In genomic region chr1:59719900-59720299, GRCm38 (mm10) we compare ENCODE assay signal across 9 mouse cellular contexts. TPM values are rescaled to one million over a fixed set of nuclear protein-coding genes. Genes with fewer than 3 reads are reported as not detected.
DNase-seq lines count a peak whose midpoint lies in the region; ATAC-seq and TF ChIP-seq lines count a peak whose summit lies in the region.
"Had no signal": no experiment of that assay in that cellular context is flagged by ENCODE, and none has a peak within 500 bp of the region (broad histone marks: within the 10 kb centered on the region; RNA-seq: fewer than 3 reads in every experiment).

No protein-coding gene starts in this region.

- H3K4me3 ChIP-seq in layer of hippocampus, adult 2 months = no peak overlapping the region
- no peak overlapping the region for H3K4me3 ChIP-seq in heart, postnatal 0 days (ENCODE audit: low read depth, low read length)
- H3K4me3 ChIP-seq: erythroblast, embryonic 14.5 days had no signal

- peaks cover 11% of the 10 kb centered on the region; the same call in 1 of the 2 replicates for H3K36me3 ChIP-seq in heart, postnatal 0 days (replicated peaks; ENCODE audit: control insufficient read depth, insufficient read depth, low read length)

- H3K9ac ChIP-seq in heart, postnatal 0 days (replicated peaks; ENCODE audit: low read depth, low read length) = no peak overlapping the region

- H3K4me2 ChIP-seq in heart, postnatal 0 days (ENCODE audit: low read depth, low read length) = no peak overlapping the region

- 24% methylated on average over 4 of the region's 4 CpGs for WGBS in heart, postnatal 0 days

- H3K27ac ChIP-seq in layer of hippocampus, adult 2 months = no peak overlapping the region
- H3K27ac ChIP-seq in heart, postnatal 0 days (ENCODE audit: low read depth) = no peak overlapping the region; the same call in 1 of the 2 replicates

- DNase-seq in layer of hippocampus, adult 2 months (ENCODE audit: low spot score in 2 of 2) = peak in 1 of 2 experiments; percentile 29
- DNase-seq in layer of hippocampus, postnatal 10 days (ENCODE audit: low spot score in 2 of 2) = no peak
- DNase-seq in CD8-positive naive resting alpha-beta T cell, adult 2 months (ENCODE audit: low read depth in 2 of 2, low spot score in 2 of 2) = peak; percentile 2 to 22
- DNase-seq in MN1 (ENCODE audit: low spot score) = peak; percentile 62
- DNase-seq in heart, postnatal 0 days (ENCODE audit: low spot score) = peak; percentile 83
- DNase-seq in retina, postnatal 1 day = peak; percentile 63
- DNase-seq in adrenal gland, adult 8-10 months = no peak

- 0 out of 2 replicates have a peak, but pooled peaks cover 2% of the 10 kb centered on the region for H3K4me1 ChIP-seq in heart, postnatal 0 days (ENCODE audit: control insufficient read depth, insufficient read depth)

- peak; percentile 90 for TF ChIP-seq CTCF in layer of hippocampus, adult 2 months (conservative IDR thresholded peaks at IDR 0.05)
- TF ChIP-seq CTCF in heart, postnatal 0 days (IDR thresholded peaks at IDR 0.05; ENCODE audit: low read depth) = peak; percentile 52

- no peaks in the 10 kb centered on the region for H3K9me3 ChIP-seq in heart, postnatal 0 days (replicated peaks; ENCODE audit: control insufficient read depth, low read length)

- no peaks in the 10 kb centered on the region for H3K27me3 ChIP-seq in heart, postnatal 0 days (ENCODE audit: control insufficient read depth, insufficient read depth, low read length)

- ATAC-seq in heart, postnatal 0 days (ENCODE audit: insufficient read depth, low read depth) = 0 out of 2 replicates have a peak, but pooled peaks have one; percentile 36
- ATAC-seq in erythroid progenitor cell, adult 5-6 weeks (replicated peaks; ENCODE audit: low FRiP score, poor library complexity, severe bottlenecking) = no peak

- TF ChIP-seq EP300 in heart, postnatal 0 days (IDR thresholded peaks at IDR 0.05; ENCODE audit: low read depth) = no peak

RNA-seq across cellular contexts. Expression of gene Nop58, which starts 35.1 kb away (rescaled TPM):
- total RNA-seq in layer of hippocampus, adult 2 months (2021) = 10 to 100 TPM; 65.7 to 69.7 TPM
- total RNA-seq in layer of hippocampus, postnatal 10 days (2021) = 10 to 100 TPM; 82.6 to 91.4 TPM
- 30.7 and 31.1 TPM in 2 replicates for total RNA-seq in heart, postnatal 0 days (2014; rRNA removed; ENCODE audit: low replicate concordance)
- 70.5 and 82.0 TPM in 2 replicates for polyA plus RNA-seq in heart, postnatal 0 days (2015; fragmentation: Nextera tagmentation; extraction: Ambion mirVana)
- total RNA-seq in adrenal gland, adult 8-10 months (2022) = 10 to 100 TPM; 78.0 to 99.9 (median 83.9) TPM
- 13.7 and 46.5 TPM in 2 replicates for total RNA-seq in erythroid progenitor cell, adult 5-6 weeks (2015; ENCODE audit: low replicate concordance)
- total RNA-seq in erythroid progenitor cell, adult 5-6 weeks (2017; ENCODE audit: low replicate concordance) = 113 and 249 TPM in 2 replicates

RNA-seq across cellular contexts. Expression of gene Bmpr2, which starts 43.3 kb away (rescaled TPM):
- 10 to 100 TPM; 90.3 to 91.2 TPM for total RNA-seq in layer of hippocampus, adult 2 months (2021)
- 100 to 1,000 TPM in 1 of 2 experiments, 10 to 100 TPM in 1; 99.0 to 103 TPM for total RNA-seq in layer of hippocampus, postnatal 10 days (2021)
- total RNA-seq in heart, postnatal 0 days (2014; rRNA removed; ENCODE audit: low replicate concordance) = 30.5 and 38.5 TPM in 2 replicates
- polyA plus RNA-seq in heart, postnatal 0 days (2015; fragmentation: Nextera tagmentation; extraction: Ambion mirVana) = 5.3 and 6.1 TPM in 2 replicates
- total RNA-seq in adrenal gland, adult 8-10 months (2022) = 10 to 100 TPM; 64.0 to 68.1 (median 66.2) TPM
- 4.0 and 10.1 TPM in 2 replicates for total RNA-seq in erythroid progenitor cell, adult 5-6 weeks (2015; ENCODE audit: low replicate concordance)
- total RNA-seq in erythroid progenitor cell, adult 5-6 weeks (2017; ENCODE audit: low replicate concordance) = 1.2 and 1.3 TPM in 2 replicates

RNA-seq across cellular contexts. Expression of gene Sumo1, which starts 49.3 kb away (rescaled TPM):
- 100 to 1,000 TPM; 117 to 120 TPM for total RNA-seq in layer of hippocampus, adult 2 months (2021)
- total RNA-seq in layer of hippocampus, postnatal 10 days (2021) = 100 to 1,000 TPM; 103 to 105 TPM
- 68.9 and 71.3 TPM in 2 replicates for total RNA-seq in heart, postnatal 0 days (2014; rRNA removed; ENCODE audit: low replicate concordance)
- 186 and 199 TPM in 2 replicates for polyA plus RNA-seq in heart, postnatal 0 days (2015; fragmentation: Nextera tagmentation; extraction: Ambion mirVana)
- 100 to 1,000 TPM; 139 to 180 (median 145) TPM for total RNA-seq in adrenal gland, adult 8-10 months (2022)
- 66.7 and 98.7 TPM in 2 replicates for total RNA-seq in erythroid progenitor cell, adult 5-6 weeks (2015; ENCODE audit: low replicate concordance)
- 35.9 and 56.7 TPM in 2 replicates for total RNA-seq in erythroid progenitor cell, adult 5-6 weeks (2017; ENCODE audit: low replicate concordance)

Comparison
In these comparisons a context has a peak if more than half of its experiments do, and no peak if none do; other contexts are left out.
1. DNase-seq: peak in CD8-positive naive resting alpha-beta T cell, adult 2 months (2 of 2), MN1 (single experiment), heart, postnatal 0 days (single experiment) and retina, postnatal 1 day (single experiment); none in layer of hippocampus, postnatal 10 days (0 of 2) and adrenal gland, adult 8-10 months (single experiment).